Mouse (Mus musculus) brain, embryonic 14.5 days (tissue): ENCODE measurements at regions not wholly inside any gene's neighbourhood (a gene's known extent, or its start where the extent isn't known, plus 50 kb on each side); places are given as distances from the start of the nearest gene placed in this dataset.
A peak's percentile ranks its signal among the peaks of the same experiment; 100 is the strongest.

Source experiments
- DNase-seq: peaks from one replicate; pipeline ENCODE4 v3.0.0-alpha.2; 2011; ENCODE audit warnings: low read depth
- CTCF ChIP-seq: fragments of 200-500 bp; IDR thresholded peaks from 2 replicates; pipeline ENCODE4 v1.5.1; 2012; ENCODE audit warnings: inconsistent platforms, mild to moderate bottlenecking, moderate library complexity, borderline replicate concordance; ENCODE audit not compliant: insufficient read depth, insufficient read length; ENCODE audit errors: extremely low read depth
- POLR2A ChIP-seq: fragments of 200-500 bp; IDR thresholded peaks from 2 replicates; pipeline ENCODE4 v1.6.1; 2012; ENCODE audit warnings: mild to moderate bottlenecking, inconsistent platforms, borderline replicate concordance; ENCODE audit not compliant: poor library complexity, insufficient read depth, insufficient read length, severe bottlenecking; ENCODE audit errors: extremely low read depth

GRCm38 (mm10) chr8:107828541-107828940 is 113.9 kb upstream of the Zfhx3 start:
- no peak for DNase-seq
- no peak for TF ChIP-seq CTCF
- TF ChIP-seq POLR2A, result no peak

- DNase-seq, result peak; percentile 78
- no peak for TF ChIP-seq CTCF
- TF ChIP-seq POLR2A, result no peak
Measured at GRCm38 (mm10) chr8:107833481-107833880, 109.0 kb upstream of the Zfhx3 start.

GRCm38 (mm10) chr8:107846141-107846540 is 96.3 kb upstream of the Zfhx3 start:
- peak; percentile 58 for DNase-seq

GRCm38 (mm10) chr8:107851236-107852043 is 91.0 kb upstream of the Zfhx3 start:
- TF ChIP-seq POLR2A, result no peak
- no peak for TF ChIP-seq CTCF
- no peak for DNase-seq

More at GRCm38 (mm10) chr8:107846141-107846540, 96.3 kb upstream of the Zfhx3 start:
- no peak for TF ChIP-seq CTCF
- TF ChIP-seq POLR2A, result no peak

- DNase-seq, result peak; percentile 57
- no peak for TF ChIP-seq CTCF
- TF ChIP-seq POLR2A, result no peak
Measured at GRCm38 (mm10) chr8:107859770-107860169, 82.7 kb upstream of the Zfhx3 start.

- DNase-seq, result peak; percentile 56
- no peak for TF ChIP-seq CTCF
- TF ChIP-seq POLR2A, result no peak
Measured at GRCm38 (mm10) chr8:107860251-107860650, 82.2 kb upstream of the Zfhx3 start.

GRCm38 (mm10) chr8:107864802-107865651 is 77.4 kb upstream of the Zfhx3 start:
- DNase-seq, result peak; percentile 25

GRCm38 (mm10) chr8:107865744-107866143 is 76.7 kb upstream of the Zfhx3 start:
- DNase-seq, result no peak
- TF ChIP-seq POLR2A (no peak), CTCF (no peak)

More at GRCm38 (mm10) chr8:107864802-107865651, 77.4 kb upstream of the Zfhx3 start:
- TF ChIP-seq CTCF, result no peak
- no peak for TF ChIP-seq POLR2A

- TF ChIP-seq CTCF (no peak), POLR2A (no peak)
- DNase-seq, result no peak
Measured at GRCm38 (mm10) chr8:107871718-107872117, 70.7 kb upstream of the Zfhx3 start.

- TF ChIP-seq POLR2A (no peak), CTCF (no peak)
Measured at GRCm38 (mm10) chr8:107872121-107872520, 70.3 kb upstream of the Zfhx3 start.

GRCm38 (mm10) chr8:107876455-107876854 is 66.0 kb upstream of the Zfhx3 start:
- peak; percentile 25 for DNase-seq
- TF ChIP-seq POLR2A (no peak), CTCF (no peak)

More at GRCm38 (mm10) chr8:107872121-107872520, 70.3 kb upstream of the Zfhx3 start:
- peak; percentile 63 for DNase-seq

- TF ChIP-seq POLR2A (no peak), CTCF (peak; percentile 82; the same call in 1 of the 2 replicates)
- DNase-seq, result peak; percentile 90
Measured at GRCm38 (mm10) chr8:107881851-107882250, 60.6 kb upstream of the Zfhx3 start.
